Mouse (Mus musculus) CH12.LX (cell line): ENCODE results near the gene Fbxl17. TPM values are rescaled to one million over a fixed set of nuclear protein-coding genes. Genes with fewer than 3 reads are reported as not detected.

Experiments
- DNase-seq: peaks from one replicate; pipeline ENCODE4 v3.0.0-alpha.2; 2013; ENCODE audit errors: extremely low read depth
- H3K27ac ChIP-seq: 2 replicates; pipeline ENCODE4 v1.5.1; 2012; ENCODE audit warnings: low read depth, mild to moderate bottlenecking, control low read depth, moderate library complexity; ENCODE audit not compliant: insufficient read depth
- H3K27me3 ChIP-seq: replicated peaks from 2 replicates; pipeline ENCODE3; 2012; ENCODE audit warnings: inconsistent platforms
- H3K36me3 ChIP-seq, 2 experiments: replicated peaks in 1 of 2; 2 replicates each; pipeline versions ENCODE3 to v1.6.1; 2012; ENCODE audit warnings: inconsistent platforms in 1 of 2, low read length in 1 of 2, mild to moderate bottlenecking in 1 of 2, mixed read lengths in 1 of 2, moderate library complexity in 1 of 2; ENCODE audit not compliant: control insufficient read depth in 1 of 2, insufficient read depth in 1 of 2
- H3K4me1 ChIP-seq, 2 experiments: 2 replicates each; pipeline ENCODE4 v1.6.1; 2012; ENCODE audit warnings: inconsistent platforms in 1 of 2, moderate library complexity in 1 of 2; ENCODE audit not compliant: insufficient read depth in 2 of 2, control insufficient read depth in 1 of 2
- H3K4me2 ChIP-seq: 2 replicates; pipeline ENCODE4 v1.6.1; 2012; ENCODE audit warnings: low read depth, mild to moderate bottlenecking, control low read depth; ENCODE audit not compliant: poor library complexity, insufficient read depth, severe bottlenecking
- H3K4me3 ChIP-seq, 3 experiments: fragments of 150-350 bp in 1 of 3; sonication (generic) in 1 of 3; replicated peaks in 1 of 3; 2 replicates each; pipeline versions ENCODE3 to v1.5.1; 2011 to 2012; ENCODE audit warnings: low read depth in 2 of 3, low read length in 2 of 3, mild to moderate bottlenecking in 2 of 3, moderate library complexity in 2 of 3, control low read depth in 1 of 3, improper control_type of control experiment in 1 of 3, inconsistent platforms in 1 of 3, mixed read lengths in 1 of 3; ENCODE audit not compliant: poor library complexity in 1 of 3
- H3K79me2 ChIP-seq: replicated peaks from 2 replicates; pipeline ENCODE4 v1.6.1; 2012; ENCODE audit warnings: mild to moderate bottlenecking, moderate library complexity; ENCODE audit not compliant: control insufficient read depth, poor library complexity, insufficient read depth, severe bottlenecking; ENCODE audit errors: extremely low read depth
- H3K9ac ChIP-seq: 2 replicates; pipeline ENCODE4 v1.6.1; 2012; ENCODE audit warnings: low read depth, mild to moderate bottlenecking, control low read depth, moderate library complexity; ENCODE audit not compliant: insufficient read depth
- H3K9me3 ChIP-seq: replicated peaks from 2 replicates; pipeline ENCODE3; 2012; ENCODE audit warnings: low read length, inconsistent platforms, mixed read lengths
- E2F4 ChIP-seq: IDR thresholded peaks from 2 replicates; pipeline ENCODE4 v1.6.1; 2011; ENCODE audit warnings: low read depth, low read length, improper control_type of control experiment; ENCODE audit not compliant: insufficient replicate concordance
- ELF1 ChIP-seq: IDR thresholded peaks from 2 replicates; pipeline ENCODE4 v1.6.1; 2014; ENCODE audit warnings: low read depth, mild to moderate bottlenecking, inconsistent platforms, low read length, improper control_type of control experiment
- EP300 ChIP-seq: IDR thresholded peaks from 2 replicates; pipeline ENCODE4 v1.6.1; 2011; ENCODE audit warnings: low read length, improper control_type of control experiment
- ETS1 ChIP-seq: conservative IDR thresholded peaks from 2 replicates; pipeline ENCODE4 v1.6.1; 2012; ENCODE audit warnings: low read depth, mild to moderate bottlenecking, inconsistent platforms, low read length, improper control_type of control experiment, moderate library complexity
- GABPA ChIP-seq: IDR thresholded peaks from 2 replicates; pipeline ENCODE4 v1.6.1; 2012; ENCODE audit warnings: low read depth, low read length, improper control_type of control experiment, inconsistent platforms; ENCODE audit not compliant: insufficient replicate concordance
- IRF4 ChIP-seq: IDR thresholded peaks from 2 replicates; pipeline ENCODE4 v1.6.1; 2014; ENCODE audit warnings: low read depth, mild to moderate bottlenecking, inconsistent platforms, low read length, improper control_type of control experiment
- JUN ChIP-seq: IDR thresholded peaks from 2 replicates; pipeline ENCODE4 v1.6.1; 2011; ENCODE audit warnings: low read depth, mild to moderate bottlenecking, low read length, improper control_type of control experiment, moderate library complexity; ENCODE audit not compliant: insufficient read depth
- KAT2A ChIP-seq: IDR thresholded peaks from 2 replicates; pipeline ENCODE4 v1.6.1; 2012; ENCODE audit warnings: low read length, improper control_type of control experiment, inconsistent platforms; ENCODE audit not compliant: insufficient replicate concordance
- MAFK ChIP-seq: IDR thresholded peaks from 2 replicates; pipeline ENCODE4 v1.6.1; 2011; ENCODE audit warnings: low read length, improper control_type of control experiment; ENCODE audit not compliant: insufficient replicate concordance
- MYC ChIP-seq: IDR thresholded peaks from 2 replicates; pipeline ENCODE4 v1.6.1; 2011; ENCODE audit warnings: low read depth, mild to moderate bottlenecking, improper control_type of control experiment, low read length
- NRF1 ChIP-seq: IDR thresholded peaks from 2 replicates; pipeline ENCODE4 v1.6.1; 2014; ENCODE audit warnings: low read depth, mild to moderate bottlenecking, inconsistent platforms, low read length, improper control_type of control experiment, moderate library complexity
- PAX5 ChIP-seq: IDR thresholded peaks from 2 replicates; pipeline ENCODE4 v1.6.1; 2012; ENCODE audit warnings: low read length, inconsistent platforms, mixed read lengths
- POLR2AphosphoS2 ChIP-seq: IDR thresholded peaks from 2 replicates; pipeline ENCODE4 v1.6.1; 2011; ENCODE audit warnings: low read depth, low read length, improper control_type of control experiment
- RCOR1 ChIP-seq: conservative IDR thresholded peaks from 2 replicates; pipeline ENCODE4 v1.6.1; 2012; ENCODE audit warnings: low read depth, mild to moderate bottlenecking, inconsistent platforms, low read length, improper control_type of control experiment
- SIN3A ChIP-seq: IDR thresholded peaks from 2 replicates; pipeline ENCODE4 v1.6.1; 2012; ENCODE audit warnings: low read length, improper control_type of control experiment, inconsistent platforms
- TCF12 ChIP-seq: IDR thresholded peaks from 2 replicates; pipeline ENCODE4 v1.6.1; 2014; ENCODE audit warnings: low read depth, mild to moderate bottlenecking, inconsistent platforms, low read length, improper control_type of control experiment
- UBTF ChIP-seq: IDR thresholded peaks from 2 replicates; pipeline ENCODE4 v1.6.1; 2012; ENCODE audit warnings: low read depth, mild to moderate bottlenecking, inconsistent platforms, low read length, improper control_type of control experiment, moderate library complexity
- USF1 ChIP-seq: IDR thresholded peaks from 2 replicates; pipeline ENCODE4 v1.6.1; 2014; ENCODE audit warnings: low read depth, mild to moderate bottlenecking, inconsistent platforms, low read length, improper control_type of control experiment
- ZKSCAN1 ChIP-seq: IDR thresholded peaks from 2 replicates; pipeline ENCODE4 v1.6.1; 2012; ENCODE audit warnings: low read depth, inconsistent platforms, low read length, improper control_type of control experiment, borderline replicate concordance
- dilution Hi-C: fragments of 300-500 bp; cut with MboI; formaldehyde crosslinking; loops from 2 replicates; pipeline ENCODE4 v1.14.3; 2020; ENCODE audit warnings: low sequenced_read_pairs; ENCODE audit not compliant: extremely low pct_unique_long_range_greater_than_20kb, extremely low pct_ligation_motif_present
- in situ Hi-C: fragments of 300-500 bp; cut with MboI; formaldehyde crosslinking; loops from 3 replicates; pipeline ENCODE4 v1.14.3; 2019; ENCODE audit warnings: low sequenced_read_pairs, low pct_ligation_motif_present, low pct_unique_long_range_greater_than_20kb, mixed read lengths
- polyA plus RNA-seq: library from polyadenylated mRNA; unstranded; fragments of >175 nt; gene quantifications from 2 replicates; pipeline ENCODE4 v1.2.1, GENCODE M21; 2012; ENCODE audit warnings: low read depth; ENCODE audit not compliant: insufficient read length
- total RNA-seq, 2 experiments: library from RNA; depleted of rRNA; stranded (reverse); fragments of 300-350 nt in 1 of 2; fragments of >200 nt in 1 of 2; gene quantifications; 2 replicates each; pipeline ENCODE4 v1.2.3; 2012 to 2014

Gene Fbxl17
- total and polyA plus RNA-seq, 3 experiments: 4.0 to 6.9 (median 4.3) TPM

DNA sequence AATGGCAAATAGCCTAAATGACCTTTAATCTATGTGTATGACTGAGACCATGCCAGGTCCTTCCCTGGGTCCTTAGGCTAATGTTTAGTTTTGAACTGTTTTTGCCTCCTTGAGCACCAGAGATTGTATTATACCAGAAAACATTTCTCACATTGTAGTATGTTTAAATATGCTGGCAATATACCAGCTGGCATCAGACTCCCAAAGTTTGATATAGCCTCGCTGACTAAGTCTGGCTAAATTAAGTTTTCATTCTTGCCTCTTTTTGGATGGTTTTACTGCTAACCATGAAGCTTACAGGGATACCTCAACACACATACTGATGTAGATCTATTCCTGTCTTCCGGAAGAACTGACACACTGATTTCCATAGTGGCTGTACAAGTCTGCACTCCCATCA is 20.9 kb upstream of the Fbxl17 start:
- Histone ChIP-seq H3K4me1 (no peaks in the 10 kb centered on the region), H3K4me2 (no peak overlapping the region), H3K36me3 (no peaks in the 10 kb centered on the region), H3K27me3 (no peaks in the 10 kb centered on the region), H3K9ac (no peak overlapping the region), H3K27ac (no peak overlapping the region)
- dilution Hi-C loops: no loop called here
- no peak for DNase-seq
- in situ Hi-C loops: no loop called here
- TF ChIP-seq UBTF (no peak), KAT2A (no peak), MAFK (no peak), MYC (no peak), IRF4 (no peak), GABPA (no peak), SIN3A (no peak), ZKSCAN1 (no peak)
- TF ChIP-seq, all 38 proteins: peak for 0
- no peak overlapping the region for H3K4me3 ChIP-seq
- no peaks in the 10 kb centered on the region for H3K79me2 ChIP-seq
- H3K9me3 ChIP-seq: no peaks in the 10 kb centered on the region

DNA sequence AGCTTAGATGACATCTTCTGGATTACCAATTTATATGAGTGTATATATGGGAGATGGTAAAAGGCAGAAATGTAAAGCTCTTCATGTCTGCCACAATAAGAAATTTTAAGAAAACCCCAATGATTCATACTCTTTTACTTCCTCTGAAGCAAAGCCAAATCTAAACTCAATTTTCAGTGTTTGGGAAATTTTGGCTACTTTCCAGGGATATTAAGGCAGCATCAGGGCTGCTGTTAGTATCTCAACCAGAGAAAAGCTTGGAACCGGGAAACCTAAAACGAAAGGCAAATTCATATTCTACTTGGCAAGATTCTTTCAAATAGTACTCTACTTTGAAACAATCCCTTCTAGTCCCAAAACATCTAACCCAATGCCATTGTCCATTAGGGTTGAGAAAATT is 10.6 kb upstream of the Fbxl17 start:
- no peaks in the 10 kb centered on the region for H3K79me2 ChIP-seq
- no peak overlapping the region for H3K4me2 ChIP-seq
- no peak for TF ChIP-seq UBTF
- H3K27ac ChIP-seq: no peak overlapping the region
- no peak for DNase-seq
- in situ Hi-C loops: no loop called here
- H3K9me3 ChIP-seq: no peaks in the 10 kb centered on the region
- no peak overlapping the region for H3K4me3 ChIP-seq
- H3K9ac ChIP-seq: no peak overlapping the region
- H3K27me3 ChIP-seq: no peaks in the 10 kb centered on the region
- H3K4me1 ChIP-seq: no peaks in the 10 kb centered on the region
- no peaks in the 10 kb centered on the region for H3K36me3 ChIP-seq
- dilution Hi-C loops: no loop called here

- peaks cover 5 to 24% of the 10 kb centered on the region in 2 experiments for H3K4me1 ChIP-seq
- no peak for DNase-seq
- peaks cover 0 to 7% of the 10 kb centered on the region in 2 experiments for H3K36me3 ChIP-seq
- H3K9me3 ChIP-seq: no peaks in the 10 kb centered on the region
- peak overlapping the region; percentile 74 for H3K4me2 ChIP-seq
- dilution Hi-C loops (no loop called here), in situ Hi-C loops (no loop called here)
- no peaks in the 10 kb centered on the region for H3K27me3 ChIP-seq
- H3K4me3 ChIP-seq: peak overlapping the region; percentile 71 to 91 (median 76)
- H3K27ac ChIP-seq: no peak overlapping the region
- TF ChIP-seq TCF12 (no peak), USF1 (no peak), POLR2AphosphoS2 (no peak), JUN (no peak), ELF1 (no peak), E2F4 (no peak), PAX5 (no peak), RCOR1 (no peak), ETS1 (no peak), NRF1 (no peak), EP300 (no peak), KAT2A (no peak)
- peak overlapping the region; percentile 92 for H3K9ac ChIP-seq
- peaks cover 16% of the 10 kb centered on the region; the same call in 1 of the 2 replicates for H3K79me2 ChIP-seq
Measured at GRCm38 (mm10) chr17:63501091-63501490, 1.3 kb upstream of the Fbxl17 start.
